Mouse (Mus musculus): ENCODE results near the gene Abhd12. TPM values are rescaled to one million over a fixed set of nuclear protein-coding genes. Genes with fewer than 3 reads are reported as not detected.
A peak's percentile ranks its signal among the peaks of the same experiment; 100 is the strongest.

Abhd12 gene
- polyA plus RNA-seq, 1 experiment from 2014 or later, result 109 TPM

DNA sequence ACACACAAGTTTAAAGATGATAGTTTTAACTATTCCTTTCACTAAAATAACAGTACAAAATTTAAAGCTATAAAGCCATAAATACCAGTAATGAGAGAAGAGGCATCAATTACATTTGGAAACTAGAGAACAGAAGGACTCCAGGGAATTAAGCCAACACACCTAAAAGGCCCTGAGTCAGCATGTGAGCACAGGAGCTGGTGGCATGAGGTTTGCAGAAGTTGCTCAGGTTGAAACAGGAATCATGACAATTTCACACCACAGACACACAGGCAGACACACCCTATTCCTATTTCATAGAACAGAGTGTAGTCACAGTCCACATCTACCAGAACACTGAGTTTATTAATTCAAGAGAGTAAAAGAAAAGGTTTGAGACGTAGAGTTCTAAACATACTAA, 30.0 kb downstream of the Abhd12 start:
- H3K9ac ChIP-seq, result no peak overlapping the region
- no peak for ATAC-seq (ENCODE audit: low read depth)
- 91% methylated on average over 1 of the region's 1 CpGs for WGBS

DNA sequence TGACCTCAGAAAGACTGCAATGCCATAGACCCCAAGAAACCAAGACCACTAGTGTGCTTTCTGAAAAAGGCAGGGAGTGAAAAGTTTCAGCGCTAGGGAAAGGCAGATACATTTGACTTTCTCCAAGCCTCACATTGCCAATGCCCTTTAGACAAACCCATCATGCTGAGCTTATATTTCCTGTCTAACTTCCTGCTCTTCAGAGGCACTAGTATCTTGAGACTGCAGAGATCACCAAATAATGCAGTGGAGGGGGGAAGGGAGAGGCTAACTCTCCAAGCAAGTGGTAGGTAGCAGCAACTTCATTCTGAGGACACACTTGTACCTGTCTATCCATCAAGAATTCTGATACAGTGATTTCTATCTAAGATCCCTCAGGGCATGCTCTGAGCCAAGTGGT, 35.1 kb downstream of the Abhd12 start:
- H3K27me3 ChIP-seq, result no peaks in the 10 kb centered on the region
- 0 out of 2 replicates have a peak, but pooled peaks cover 6% of the 10 kb centered on the region for H3K4me1 ChIP-seq (replicated peaks)
- H3K9ac ChIP-seq, result no peak overlapping the region
- ATAC-seq (ENCODE audit: low read depth), result no peak
- no peak overlapping the region for H3K4me3 ChIP-seq
- no peak overlapping the region for H3K4me2 ChIP-seq
- H3K27ac ChIP-seq (replicated peaks), result no peak overlapping the region
- no peaks in the 10 kb centered on the region for H3K36me3 ChIP-seq
- 95% methylated on average over 1 of the region's 1 CpGs for WGBS
- H3K9me3 ChIP-seq, result peaks cover 5% of the 10 kb centered on the region; the same call in 1 of the 2 replicates

More for the DNA sequence above, 30.0 kb downstream of the Abhd12 start:
- Histone ChIP-seq H3K4me3 (no peak overlapping the region), H3K4me2 (no peak overlapping the region), H3K4me1 (replicated peaks) (0 out of 2 replicates have a peak, but pooled peaks cover 6% of the 10 kb centered on the region), H3K36me3 (no peaks in the 10 kb centered on the region), H3K27ac (replicated peaks) (no peak overlapping the region), H3K9me3 (no peaks in the 10 kb centered on the region), H3K27me3 (no peaks in the 10 kb centered on the region)

GRCm38 (mm10) chr2:150867021-150867420, 37.5 kb downstream of the Abhd12 start:
- Histone ChIP-seq H3K4me2 (no peak overlapping the region), H3K4me1 (replicated peaks) (no peaks in the 10 kb centered on the region), H3K27me3 (no peaks in the 10 kb centered on the region), H3K9ac (no peak overlapping the region), H3K4me3 (no peak overlapping the region), H3K27ac (replicated peaks) (no peak overlapping the region), H3K9me3 (peaks cover 5% of the 10 kb centered on the region; the same call in 1 of the 2 replicates), H3K36me3 (no peaks in the 10 kb centered on the region)
- 97% methylated on average over 2 of the region's 2 CpGs for whole genome bisulfite sequencing
- ATAC-seq (ENCODE audit: low read depth), result no peak

GRCm38 (mm10) chr2:150861128-150861527, 43.4 kb downstream of the Abhd12 start:
- H3K27ac ChIP-seq (replicated peaks), result no peak overlapping the region
- no peaks in the 10 kb centered on the region for H3K27me3 ChIP-seq
- H3K36me3 ChIP-seq, result no peaks in the 10 kb centered on the region
- ATAC-seq (ENCODE audit: low read depth), result no peak
- H3K9me3 ChIP-seq, result peaks cover 5% of the 10 kb centered on the region; the same call in 1 of the 2 replicates
- H3K4me2 ChIP-seq, result no peak overlapping the region
- WGBS, result 90% methylated on average over 2 of the region's 2 CpGs
- H3K4me3 ChIP-seq, result no peak overlapping the region
- no peak overlapping the region for H3K9ac ChIP-seq
- no peaks in the 10 kb centered on the region for H3K4me1 ChIP-seq (replicated peaks)

- Histone ChIP-seq H3K4me2 (no peak overlapping the region), H3K4me3 (no peak overlapping the region), H3K27ac (replicated peaks) (no peak overlapping the region), H3K9ac (no peak overlapping the region), H3K9me3 (no peaks in the 10 kb centered on the region), H3K4me1 (replicated peaks) (0 out of 2 replicates have a peak, but pooled peaks cover 4% of the 10 kb centered on the region), H3K36me3 (no peaks in the 10 kb centered on the region), H3K27me3 (no peaks in the 10 kb centered on the region)
- ATAC-seq (ENCODE audit: low read depth), result no peak
- 84% methylated on average over 11 of the region's 11 CpGs for WGBS
These were observed 44.7 kb downstream of the Abhd12 start for GRCm38 (mm10) chr2:150859709-150860470.

GRCm38 (mm10) chr2:150858724-150859487, 45.6 kb downstream of the Abhd12 start:
- Histone ChIP-seq H3K4me1 (replicated peaks) (0 out of 2 replicates have a peak, but pooled peaks cover 6% of the 10 kb centered on the region), H3K9ac (no peak overlapping the region), H3K4me3 (no peak overlapping the region), H3K9me3 (no peaks in the 10 kb centered on the region), H3K4me2 (no peak overlapping the region), H3K27me3 (no peaks in the 10 kb centered on the region), H3K36me3 (no peaks in the 10 kb centered on the region), H3K27ac (replicated peaks) (no peak overlapping the region)
- 87% methylated on average over 9 of the region's 9 CpGs for WGBS
- ATAC-seq (ENCODE audit: low read depth), result no peak

DNA sequence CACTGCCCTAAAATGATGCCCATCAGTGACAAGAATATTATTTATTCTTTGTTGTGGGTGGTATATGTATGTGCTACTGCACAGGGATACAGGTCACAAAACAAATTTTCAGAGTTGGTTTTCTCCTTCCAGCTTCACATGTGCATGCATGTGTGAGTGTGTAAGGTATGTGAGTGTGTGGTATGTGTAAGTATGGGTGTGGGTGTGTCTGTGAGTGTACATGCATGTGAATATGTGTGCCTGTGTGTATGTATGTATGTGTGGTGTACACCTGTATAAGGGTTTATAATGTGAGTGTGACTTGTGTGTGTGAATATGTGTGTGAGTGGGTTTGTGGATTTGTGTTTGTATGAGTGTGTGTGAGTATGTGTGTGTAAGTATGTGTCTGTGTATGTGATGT, 49.4 kb downstream of the Abhd12 start:
- H3K27me3 ChIP-seq, result no peaks in the 10 kb centered on the region
- no peak overlapping the region for H3K4me2 ChIP-seq
- ATAC-seq (ENCODE audit: low read depth), result no peak
- H3K4me1 ChIP-seq (replicated peaks), result 0 out of 2 replicates have a peak, but pooled peaks cover 6% of the 10 kb centered on the region
- H3K9me3 ChIP-seq, result no peaks in the 10 kb centered on the region
- no peak overlapping the region for H3K4me3 ChIP-seq
- H3K9ac ChIP-seq, result no peak overlapping the region
- H3K36me3 ChIP-seq, result 0 out of 2 replicates have a peak, but pooled peaks cover 5% of the 10 kb centered on the region
- H3K27ac ChIP-seq (replicated peaks), result no peak overlapping the region

DNA sequence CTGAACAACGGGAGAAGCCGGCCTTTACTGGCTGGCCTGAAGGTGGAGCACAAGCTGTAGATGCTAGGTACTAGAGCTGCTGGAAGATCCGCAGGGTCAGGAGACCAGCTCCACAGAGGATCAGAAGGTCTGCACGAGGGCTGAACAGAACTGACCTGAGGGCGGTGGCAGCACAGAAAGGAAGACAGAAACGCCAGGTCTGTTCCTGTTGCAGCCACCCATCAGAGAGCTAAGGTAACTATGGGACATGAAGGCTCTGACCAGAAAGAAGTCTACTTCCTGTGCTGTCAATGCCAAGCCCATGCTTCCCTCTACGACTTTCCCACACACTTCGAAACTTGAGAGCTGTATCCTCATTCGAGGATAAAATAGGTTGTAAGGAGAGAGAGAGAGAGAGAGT, 53.3 kb downstream of the Abhd12 start:
- H3K9me3 ChIP-seq, result no peaks in the 10 kb centered on the region
- no peak overlapping the region for H3K9ac ChIP-seq
- no peak overlapping the region for H3K4me2 ChIP-seq
- WGBS, result 84% methylated on average over 9 of the region's 9 CpGs
- H3K27me3 ChIP-seq, result no peaks in the 10 kb centered on the region
- 0 out of 2 replicates have a peak, but pooled peaks cover 10% of the 10 kb centered on the region for H3K36me3 ChIP-seq
- H3K4me1 ChIP-seq (replicated peaks), result peaks cover 26% of the 10 kb centered on the region
- H3K4me3 ChIP-seq, result no peak overlapping the region
- no peak for ATAC-seq (ENCODE audit: low read depth)
- H3K27ac ChIP-seq (replicated peaks), result no peak overlapping the region

GRCm38 (mm10) chr2:150847436-150847995, 57.0 kb downstream of the Abhd12 start:
- H3K36me3 ChIP-seq, result peaks cover 28% of the 10 kb centered on the region
- no peak overlapping the region for H3K4me3 ChIP-seq
- H3K27ac ChIP-seq (replicated peaks), result peak overlapping the region; percentile 52
- no peaks in the 10 kb centered on the region for H3K9me3 ChIP-seq
- H3K9ac ChIP-seq, result no peak overlapping the region
- 58% methylated on average over 8 of the region's 8 CpGs for WGBS
- H3K27me3 ChIP-seq, result no peaks in the 10 kb centered on the region
- no peak overlapping the region for H3K4me2 ChIP-seq
- ATAC-seq (ENCODE audit: low read depth), result no peak
- peaks cover 20% of the 10 kb centered on the region for H3K4me1 ChIP-seq (replicated peaks)

DNA sequence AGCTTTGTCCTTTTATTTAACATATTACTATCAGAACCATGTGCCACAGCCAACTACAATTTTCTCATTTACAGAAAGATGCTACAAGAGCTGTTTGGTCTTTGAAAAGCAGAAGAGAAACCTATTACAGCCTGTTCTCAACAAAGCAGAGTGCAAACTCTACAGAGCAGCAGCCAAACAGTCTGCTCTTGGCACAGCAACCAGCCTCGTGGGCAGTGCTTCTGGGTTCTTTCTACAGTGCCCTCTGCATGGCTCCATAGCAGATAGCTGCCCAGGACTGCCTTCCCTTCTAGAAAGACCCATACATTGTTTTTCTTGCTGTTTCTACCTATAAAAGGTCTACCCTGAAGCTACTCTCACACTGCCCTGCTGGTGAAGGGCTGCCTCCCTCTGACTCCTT, 59.7 kb downstream of the Abhd12 start:
- H3K36me3 ChIP-seq, result peaks cover 31% of the 10 kb centered on the region
- 72% methylated on average over 1 of the region's 1 CpGs for WGBS
- H3K27me3 ChIP-seq, result no peaks in the 10 kb centered on the region
- H3K4me3 ChIP-seq, result no peak overlapping the region
- H3K4me1 ChIP-seq (replicated peaks), result peaks cover 20% of the 10 kb centered on the region
- H3K4me2 ChIP-seq, result no peak overlapping the region
- no peak for ATAC-seq (ENCODE audit: low read depth)
- H3K9me3 ChIP-seq, result no peaks in the 10 kb centered on the region
- no peak overlapping the region for H3K9ac ChIP-seq
- H3K27ac ChIP-seq (replicated peaks), result no peak overlapping the region

DNA sequence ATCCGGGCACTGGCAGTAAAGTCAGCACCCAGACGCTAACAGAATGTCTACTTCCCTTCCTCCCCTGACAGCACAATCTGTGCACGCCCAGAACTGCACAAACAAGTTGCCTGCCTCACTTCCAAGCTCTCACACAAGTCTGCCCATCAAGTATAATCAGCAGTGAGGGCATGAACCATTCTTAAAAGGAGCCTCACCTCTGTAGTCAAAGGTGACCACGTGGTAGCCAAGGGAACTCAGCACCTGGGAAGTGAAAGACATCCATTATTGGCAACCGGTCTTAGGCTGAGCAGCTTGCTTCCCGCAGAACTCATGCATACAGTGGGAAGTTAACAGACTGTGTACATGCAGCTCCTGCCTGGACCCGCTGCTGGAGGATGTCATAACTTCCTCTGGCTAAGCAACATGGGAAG, 62.5 kb downstream of the Abhd12 start:
- no peak for ATAC-seq (ENCODE audit: low read depth)
- 84% methylated on average over 7 of the region's 7 CpGs for WGBS
- Histone ChIP-seq H3K27me3 (no peaks in the 10 kb centered on the region), H3K9ac (no peak overlapping the region), H3K27ac (replicated peaks) (no peak overlapping the region), H3K4me2 (no peak overlapping the region), H3K4me1 (replicated peaks) (0 out of 2 replicates have a peak, but pooled peaks cover 3% of the 10 kb centered on the region), H3K36me3 (peaks cover 49% of the 10 kb centered on the region), H3K9me3 (no peaks in the 10 kb centered on the region), H3K4me3 (no peak overlapping the region)

DNA sequence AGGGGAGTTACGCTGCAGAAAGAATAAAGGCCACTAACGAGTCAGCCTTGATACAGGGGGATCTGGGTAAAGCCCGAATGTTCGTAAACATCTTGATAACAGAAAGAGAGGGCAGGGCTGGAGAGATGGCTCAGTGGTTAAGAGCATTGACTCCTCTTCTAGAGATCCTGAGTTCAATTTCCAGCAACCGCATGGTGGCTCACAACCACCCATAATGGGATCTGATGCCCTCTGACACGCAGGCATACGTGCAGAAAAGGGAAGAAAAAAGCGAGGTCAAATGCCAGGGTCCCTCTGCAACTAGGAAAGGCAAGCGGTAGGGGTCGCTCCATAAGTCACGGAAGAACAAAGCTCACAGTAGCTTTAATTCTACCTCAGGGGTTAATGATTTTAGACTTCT, 63.4 kb downstream of the Abhd12 start:
- no peak overlapping the region for H3K9ac ChIP-seq
- no peak overlapping the region for H3K4me3 ChIP-seq
- no peaks in the 10 kb centered on the region for H3K27me3 ChIP-seq
- ATAC-seq (ENCODE audit: low read depth), result no peak
- no peak overlapping the region for H3K27ac ChIP-seq (replicated peaks)
- H3K4me2 ChIP-seq, result no peak overlapping the region
- no peaks in the 10 kb centered on the region for H3K4me1 ChIP-seq (replicated peaks)
- no peaks in the 10 kb centered on the region for H3K9me3 ChIP-seq
- WGBS, result 62% methylated on average over 11 of the region's 11 CpGs
- peaks cover 50% of the 10 kb centered on the region for H3K36me3 ChIP-seq

Measured in neural tube, embryonic 13.5 days (tissue).